Mouse (Mus musculus): Measurements from ENCODE around the gene Gm10318.

Gm10318 gene

DNA sequence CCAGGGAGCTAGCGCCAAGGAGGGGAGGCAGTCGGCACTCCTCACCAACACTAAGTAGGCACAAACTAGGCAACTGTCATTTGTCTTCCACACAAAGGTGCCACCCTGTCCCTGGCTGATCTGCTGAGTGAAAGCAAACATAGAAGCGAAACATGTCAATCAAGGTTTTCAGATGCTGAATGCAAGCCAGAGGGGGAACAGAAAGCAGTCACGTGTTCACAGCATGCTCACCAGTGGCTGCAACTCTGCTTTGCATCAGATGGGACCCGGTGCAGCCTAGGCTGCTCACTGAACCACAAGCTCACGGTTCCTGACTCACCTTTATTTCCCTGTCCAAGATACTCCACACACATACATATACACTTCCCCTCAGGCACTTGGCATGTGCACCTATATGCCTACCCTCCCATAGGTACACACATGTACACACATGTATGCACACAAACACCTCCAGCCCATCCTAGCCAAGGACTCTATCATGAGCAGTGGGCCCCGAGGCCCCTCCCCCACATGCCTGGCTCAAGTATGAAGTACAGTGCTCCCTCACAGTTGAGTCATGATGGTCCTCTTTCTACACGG, 38.4 kb downstream of the Gm10318 start:
- no peak for DNase-seq (ENCODE audit: low read depth, low spot score)

DNA sequence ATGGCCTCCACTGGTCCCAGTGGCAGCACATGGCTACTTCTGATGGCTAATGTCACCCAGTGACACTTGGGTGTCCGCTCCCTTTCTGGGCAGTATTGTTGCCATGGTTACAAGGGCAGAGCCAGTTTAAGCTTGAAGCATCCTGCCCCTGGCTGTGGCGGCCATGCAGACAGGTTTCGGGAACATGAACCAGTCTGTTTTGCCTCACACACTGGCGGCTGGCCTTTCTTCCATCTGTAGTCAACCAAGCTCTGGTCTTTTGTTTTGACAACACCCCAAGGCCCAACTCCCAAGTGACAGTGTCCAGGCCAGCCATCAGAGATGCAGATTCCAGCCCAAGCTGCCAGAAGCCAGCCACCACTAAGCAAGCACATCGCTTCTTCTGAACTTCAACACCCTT, 42.9 kb downstream of the Gm10318 start:
- no peak for DNase-seq (ENCODE audit: low read depth, low spot score)

DNA sequence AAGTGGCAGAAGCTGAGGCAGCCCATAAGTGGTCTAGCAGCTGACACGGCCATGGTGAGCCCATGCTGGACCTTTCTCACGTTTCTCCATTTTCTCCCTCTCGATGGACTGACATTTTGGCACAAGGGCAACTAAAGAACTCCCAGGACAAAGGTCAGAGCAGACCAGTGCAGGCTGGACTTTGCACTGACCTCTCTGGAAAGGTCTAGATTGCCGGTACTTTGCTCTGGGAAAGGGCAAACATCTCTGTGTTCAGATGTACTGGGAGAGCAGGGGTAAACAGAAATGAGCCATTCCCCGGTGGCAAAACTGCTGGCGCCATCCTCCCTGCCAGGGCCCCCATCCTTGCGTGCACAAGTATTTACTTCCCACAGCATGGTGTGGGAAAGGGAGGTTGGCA, 47.5 kb downstream of the Gm10318 start:
- DNase-seq (ENCODE audit: low read depth, low spot score) = no peak

DNA sequence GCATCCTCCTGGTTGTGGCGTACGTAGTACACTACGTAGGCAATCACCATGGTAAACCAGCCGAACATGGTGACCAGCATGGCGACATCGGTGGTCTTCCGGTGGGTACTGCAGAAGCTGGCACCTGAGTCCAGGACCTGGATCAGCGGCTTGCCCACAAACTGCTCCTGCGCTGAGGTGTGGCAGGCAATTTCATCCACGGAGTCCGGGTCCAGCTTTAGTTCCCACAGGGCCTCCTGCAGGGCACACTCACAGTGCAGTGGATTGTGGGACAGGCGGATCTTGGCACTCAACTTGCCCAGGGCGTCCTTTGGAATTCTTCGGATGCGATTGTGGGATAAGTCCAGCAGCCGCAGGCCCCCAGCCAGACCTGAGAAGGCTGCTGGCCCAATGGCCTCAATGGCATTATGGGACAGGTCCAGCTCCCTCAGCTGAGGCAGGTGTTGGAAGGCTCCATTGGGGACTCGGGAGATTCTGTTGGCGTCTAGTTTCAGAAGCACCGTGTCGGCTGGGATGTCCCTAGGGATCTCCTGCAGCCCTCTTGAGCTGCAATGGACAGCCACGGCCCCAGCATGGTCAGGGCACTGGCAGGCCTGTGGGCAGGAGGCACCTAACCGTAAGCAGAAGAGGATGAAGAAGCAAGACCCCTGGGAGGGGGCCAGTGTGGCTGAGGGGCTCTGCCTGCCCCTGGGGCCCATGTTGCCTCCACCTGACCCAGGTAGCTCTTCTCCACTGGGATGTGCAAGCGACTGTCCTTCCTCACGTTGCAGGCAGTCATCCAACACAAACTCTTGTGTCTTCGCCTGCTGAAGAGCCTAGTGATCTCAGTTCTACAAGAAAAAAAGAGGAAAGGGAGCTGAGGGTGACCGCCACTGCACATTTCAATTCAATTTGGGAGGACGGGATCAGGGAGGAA, 48.5 kb downstream of the Gm10318 start:
- no peak for DNase-seq (ENCODE audit: low read depth, low spot score)

DNA sequence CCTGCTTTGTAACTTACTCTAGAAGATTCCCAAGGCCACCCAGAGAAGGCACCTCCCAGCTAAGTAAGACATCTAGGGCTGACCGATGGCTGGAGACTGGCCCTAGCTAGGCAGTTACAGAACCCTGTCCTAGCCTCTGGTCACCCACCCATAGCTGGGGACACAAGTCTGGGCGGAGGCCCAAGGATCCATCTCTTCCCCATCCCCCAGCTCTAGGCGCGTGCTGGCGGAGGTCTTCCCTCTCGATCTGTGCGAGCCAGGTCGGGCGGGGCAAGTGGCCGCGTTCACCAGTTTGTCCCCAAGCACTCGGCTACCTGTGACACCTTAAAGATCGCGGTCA, 49.2 kb downstream of the Gm10318 start:
- DNase-seq (ENCODE audit: low read depth, low spot score) = peak; percentile 4

DNA sequence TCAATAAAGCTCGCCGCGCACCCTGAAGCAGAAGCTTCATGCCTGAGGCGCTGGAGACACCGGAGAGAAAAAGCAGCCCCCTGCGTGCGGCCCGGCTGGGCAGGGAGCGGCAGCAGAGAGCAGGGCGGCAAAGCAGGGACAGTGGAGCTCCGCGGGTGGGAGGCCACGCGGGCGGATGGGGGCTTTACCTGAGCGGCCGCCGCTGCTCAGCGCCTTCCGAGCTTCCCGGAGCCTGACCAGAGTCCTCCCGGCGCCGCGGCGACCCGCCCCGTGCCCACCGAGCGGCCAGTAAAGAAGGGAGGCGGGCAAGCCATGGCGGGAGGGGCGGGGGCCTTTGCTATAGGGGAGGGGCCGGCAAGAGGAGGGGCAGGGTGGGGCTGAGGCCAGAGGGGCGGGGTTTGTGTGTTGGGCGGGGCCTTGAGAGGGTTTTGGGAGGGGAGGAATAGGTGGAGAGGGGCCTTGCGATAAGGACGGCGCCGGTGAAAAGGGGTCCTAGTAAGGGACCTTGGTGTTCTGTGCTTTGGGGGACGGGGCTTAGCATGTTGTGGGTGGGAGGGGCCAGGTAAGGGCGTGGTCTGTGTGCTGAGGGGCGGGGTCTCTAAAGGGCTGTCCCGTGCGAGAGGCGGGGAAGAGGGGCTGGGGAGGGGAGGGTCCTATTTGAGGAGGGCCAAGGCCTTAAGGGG, 49.7 kb downstream of the Gm10318 start, which contains the start of gene Lrrc3:
Gene Lrrc3 (minus strand): TSS at position 326 of the 683 bp plus-strand sequence.
- DNase-seq (ENCODE audit: low read depth, low spot score) = no peak

DNA sequence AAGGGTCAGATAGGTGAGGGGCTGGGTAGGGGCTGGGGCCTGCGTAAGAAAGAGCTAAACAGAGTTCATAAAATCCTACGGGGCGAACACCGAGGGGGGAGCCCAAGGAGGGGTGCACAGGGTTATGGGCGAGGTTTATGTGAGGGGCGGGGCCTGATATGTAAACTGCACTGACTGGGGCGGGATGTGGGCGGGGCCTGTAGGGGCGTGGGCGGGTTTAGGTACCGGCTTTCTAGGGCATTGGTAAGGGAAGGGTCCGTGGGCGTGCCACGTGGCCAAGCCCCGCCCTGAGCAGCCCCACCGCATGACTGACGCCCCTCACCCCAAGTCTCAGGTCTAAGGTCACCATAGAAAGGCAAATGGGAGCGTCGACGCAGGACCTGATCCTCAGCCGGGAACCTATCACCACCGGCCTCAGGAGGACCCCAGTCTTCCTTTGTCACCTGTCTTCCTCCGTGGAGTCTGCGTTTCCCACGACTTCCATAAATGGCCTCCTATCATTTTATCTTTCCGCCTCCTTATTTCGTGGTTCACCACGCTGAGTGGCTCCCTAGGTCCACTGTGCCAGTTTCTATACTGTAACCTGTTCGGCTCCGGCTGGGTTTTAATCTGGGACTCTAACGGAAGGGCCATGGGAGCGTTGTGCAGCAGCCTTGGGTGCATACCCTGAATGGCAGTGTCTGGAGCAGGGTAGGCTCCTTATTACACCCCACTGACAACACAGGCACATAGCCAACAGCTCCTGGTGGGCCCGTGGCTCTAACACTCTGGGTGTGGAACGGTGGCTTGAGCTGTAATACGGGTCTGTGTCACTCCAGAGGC, 50.4 kb downstream of the Gm10318 start:
- DNase-seq (ENCODE audit: low read depth, low spot score) = peak; percentile 85
